Mouse (Mus musculus) liver, adult 10 weeks (tissue): ENCODE data around the gene Tmem274. TPM values are rescaled to one million over a fixed set of nuclear protein-coding genes. Genes with fewer than 3 reads are reported as not detected.

Source experiments
- polyA plus RNA-seq: library from polyadenylated mRNA; stranded (reverse); fragments of 350-450 nt; fragmentation: Illumina TruSeq; extraction: RNeasy Lipid Tissue Mini Kit (QIAGEN cat#74804); gene quantifications from one replicate; pipeline ENCODE4 v1.2.3, GENCODE M21; 2014; ENCODE audit warnings: low read depth, low replicate concordance

Gene Tmem274
- not detected for polyA plus RNA-seq

GRCm38 (mm10) chr4:149477078-149477477, at the start of gene Tmem274:
TSS of gene Tmem274 (plus strand) at chr4:149477378.

GRCm38 (mm10) chr4:149454879-149455278, 22.3 kb upstream of the Tmem274 start, which contains the start of gene Rbp7:
TSS of gene Rbp7 (minus strand) at chr4:149454978.

GRCm38 (mm10) chr4:149485053-149485824, 8.1 kb downstream of the Tmem274 start, which contains the start of the genes Nmnat1 and Lzic:
TSS of gene Nmnat1 (minus strand) at chr4:149485202.
TSS of gene Lzic (plus strand) at chr4:149485229.

GRCm38 (mm10) chr4:149517868-149518340, 40.7 kb downstream of the Tmem274 start, which contains the start of gene Ctnnbip1:
TSS of gene Ctnnbip1 (plus strand) at chr4:149518236.

Other genes starting within 250 kb of the Tmem274 start
- gene Kif1b, start 169.7 kb upstream of the Tmem274 start, polyA plus RNA-seq, result 50.4 TPM
- gene Ube4b, start 50.6 kb upstream of the Tmem274 start, polyA plus RNA-seq, result 14.0 TPM
- gene Rbp7, start 22.4 kb upstream of the Tmem274 start, polyA plus RNA-seq, result not detected
- 4.8 TPM for gene Nmnat1, start 7.8 kb downstream of the Tmem274 start, polyA plus RNA-seq
- gene Lzic, start 7.9 kb downstream of the Tmem274 start, polyA plus RNA-seq, result 5.9 TPM
- gene Ctnnbip1, start 40.9 kb downstream of the Tmem274 start, polyA plus RNA-seq, result 4.2 TPM
- 0.40 TPM for gene Clstn1, start 109.1 kb downstream of the Tmem274 start, polyA plus RNA-seq
- gene Pik3cd, start 225.2 kb downstream of the Tmem274 start, polyA plus RNA-seq, result 0.32 TPM